Mouse (Mus musculus) urinary bladder, adult 2 months (tissue): ENCODE data around the gene 9030612E09Rik. TPM values are rescaled to one million over a fixed set of nuclear protein-coding genes. Genes with fewer than 3 reads are reported as not detected.

Experiments used
- DNase-seq: peaks from one replicate; pipeline ENCODE4 v3.0.0; 2022; ENCODE audit warnings: low spot score
- polyA plus RNA-seq: library from polyadenylated mRNA; depleted of rRNA; stranded (reverse); fragments of >200 nt; gene quantifications from 2 replicates; pipeline ENCODE4 v1.2.3, GENCODE M21; 2012; rRNA removed

Gene 9030612E09Rik
- polyA plus RNA-seq, 1 experiment: 0.39 TPM

DNA sequence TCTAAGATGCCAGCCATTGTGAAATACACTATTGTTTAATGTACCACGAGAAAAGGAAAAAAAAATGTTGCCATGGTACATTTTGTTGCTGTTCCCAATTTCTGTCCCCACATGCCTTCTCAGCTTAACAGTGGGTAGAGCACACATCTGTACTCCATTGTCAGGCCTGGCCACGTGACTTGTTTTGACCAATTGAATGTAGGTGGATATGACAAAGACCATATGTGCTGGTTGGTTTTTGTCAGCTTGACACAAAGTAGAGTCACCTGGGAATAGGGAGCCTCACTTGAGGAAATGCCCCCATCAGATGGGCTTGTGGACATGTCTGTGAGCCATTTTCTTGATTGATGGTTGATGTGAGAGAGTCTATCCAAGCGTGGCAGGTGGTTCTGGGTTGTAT lies 29.4 kb downstream of the 9030612E09Rik start:
- no peak for DNase-seq

- no peak for DNase-seq
Observed at GRCm38 (mm10) chr10:43211866-43212265, 37.4 kb downstream of the 9030612E09Rik start.

GRCm38 (mm10) chr10:43217361-43217900 lies 42.9 kb downstream of the 9030612E09Rik start:
- no peak for DNase-seq

GRCm38 (mm10) chr10:43220479-43220878 lies 46.0 kb downstream of the 9030612E09Rik start:
- DNase-seq: no peak

- DNase-seq: peak; percentile 87
Observed at GRCm38 (mm10) chr10:43220910-43221625, 46.6 kb downstream of the 9030612E09Rik start, which contains the start of gene Pdss2. Pdss2 (plus strand) TSS chr10:43221486.

GRCm38 (mm10) chr10:43221659-43222058 lies 47.2 kb downstream of the 9030612E09Rik start:
- peak; percentile 44 for DNase-seq

- DNase-seq: no peak
Observed at GRCm38 (mm10) chr10:43223391-43223790, 48.9 kb downstream of the 9030612E09Rik start.

Other genes starting within 250 kb of the 9030612E09Rik start
- gene Sobp, start 174 bp upstream of the 9030612E09Rik start, polyA plus RNA-seq: 1.2 and 2.4 TPM in 2 replicates
- 10.6 and 12.5 TPM in 2 replicates for gene Pdss2, start 46.8 kb downstream of the 9030612E09Rik start, polyA plus RNA-seq